Mouse (Mus musculus) neural tube, embryonic 14.5 days (tissue): ENCODE measurements at regions not wholly inside any gene's neighbourhood (a gene's known extent, or its start where the extent isn't known, plus 50 kb on each side); places are given as distances from the start of the nearest gene placed in this dataset.

Experiments
- ATAC-seq: fragments of 200-750 bp; cut with Nextera tagmentation; 2 replicates; pipeline ENCODE4 v1.8.0; 2017; ENCODE audit warnings: low read depth, mild to moderate bottlenecking, moderate TSS enrichment, moderate library complexity
- H3K27ac ChIP-seq: fragments of 300-500 bp; sonication (generic); 2 replicates; pipeline ENCODE4 v1.5.1; 2014; ENCODE audit warnings: low read depth, mild to moderate bottlenecking, control low read depth, low read length, moderate library complexity, mixed read lengths
- H3K27me3 ChIP-seq: fragments of 300-500 bp; sonication (generic); 2 replicates; pipeline ENCODE4 v1.6.1; 2014; ENCODE audit warnings: low read length; ENCODE audit not compliant: control insufficient read depth, insufficient read depth
- H3K36me3 ChIP-seq: fragments of 300-500 bp; sonication (generic); 2 replicates; pipeline ENCODE4 v1.6.1; 2014; ENCODE audit warnings: low read length, mixed read lengths; ENCODE audit not compliant: control insufficient read depth, insufficient read depth
- H3K4me1 ChIP-seq: fragments of 300-500 bp; sonication (generic); 2 replicates; pipeline ENCODE4 v1.6.1; 2014; ENCODE audit warnings: low read length; ENCODE audit not compliant: control insufficient read depth, insufficient read depth
- H3K4me2 ChIP-seq: fragments of 300-500 bp; sonication (generic); 2 replicates; pipeline ENCODE4 v1.6.1; 2014; ENCODE audit warnings: mild to moderate bottlenecking, low read depth, low read length, control low read depth
- H3K4me3 ChIP-seq: fragments of 300-500 bp; sonication (generic); 2 replicates; pipeline ENCODE4 v1.5.1; 2014; ENCODE audit warnings: low read depth, low read length, control low read depth, mixed read lengths
- H3K9ac ChIP-seq: fragments of 300-500 bp; sonication (generic); replicated peaks from 2 replicates; pipeline ENCODE4 v1.6.1; 2014; ENCODE audit warnings: low read depth, mild to moderate bottlenecking, control low read depth, low read length, mixed read lengths
- H3K9me3 ChIP-seq: fragments of 300-500 bp; sonication (generic); 2 replicates; pipeline ENCODE4 v1.6.1; 2016; ENCODE audit warnings: low read length; ENCODE audit not compliant: control insufficient read depth
- WGBS: fragments of 180-500 bp; shearing (Covaris S2); extraction: QIAGEN DNeasy Blood & Tissue Kit; methylation state at CpG from one replicate; pipeline ENCODE4 v1.1.7; 2014; 5-methylcytosine and 5-hydroxymethylcytosine counted together

GRCm38 (mm10) chr8:91865361-91865760 lies 63.5 kb upstream of the Irx3 start:
- Histone ChIP-seq H3K4me2 (no peak overlapping the region), H3K9me3 (no peaks in the 10 kb centered on the region), H3K4me1 (peaks cover 3% of the 10 kb centered on the region; the same call in 1 of the 2 replicates), H3K27ac (no peak overlapping the region), H3K4me3 (no peak overlapping the region), H3K36me3 (no peaks in the 10 kb centered on the region), H3K9ac (no peak overlapping the region), H3K27me3 (peaks cover 3% of the 10 kb centered on the region; the same call in 1 of the 2 replicates)
- WGBS = 9% methylated on average over 10 of the region's 10 CpGs
- ATAC-seq = no peak

GRCm38 (mm10) chr8:91863505-91863904 lies 61.6 kb upstream of the Irx3 start:
- H3K36me3 ChIP-seq = no peaks in the 10 kb centered on the region
- no peaks in the 10 kb centered on the region for H3K9me3 ChIP-seq
- no peak overlapping the region for H3K9ac ChIP-seq
- ATAC-seq = no peak
- no peaks in the 10 kb centered on the region for H3K27me3 ChIP-seq
- 21% methylated on average over 4 of the region's 4 CpGs for WGBS
- no peak overlapping the region for H3K4me2 ChIP-seq
- peaks cover 3% of the 10 kb centered on the region; the same call in 1 of the 2 replicates for H3K4me1 ChIP-seq
- no peak overlapping the region for H3K4me3 ChIP-seq
- no peak overlapping the region for H3K27ac ChIP-seq

GRCm38 (mm10) chr8:91855881-91856280 lies 54.0 kb upstream of the Irx3 start:
- 39% methylated on average over 14 of the region's 14 CpGs for WGBS
- Histone ChIP-seq H3K36me3 (no peaks in the 10 kb centered on the region), H3K4me1 (no peaks in the 10 kb centered on the region), H3K4me3 (no peak overlapping the region), H3K27me3 (no peaks in the 10 kb centered on the region), H3K9ac (no peak overlapping the region), H3K27ac (no peak overlapping the region), H3K4me2 (no peak overlapping the region), H3K9me3 (no peaks in the 10 kb centered on the region)
- ATAC-seq = no peak

- Histone ChIP-seq H3K4me3 (no peak overlapping the region), H3K9me3 (no peaks in the 10 kb centered on the region), H3K4me2 (no peak overlapping the region), H3K27me3 (no peaks in the 10 kb centered on the region), H3K4me1 (no peaks in the 10 kb centered on the region), H3K36me3 (no peaks in the 10 kb centered on the region), H3K9ac (no peak overlapping the region), H3K27ac (no peak overlapping the region)
- WGBS = 72% methylated on average over 4 of the region's 4 CpGs
- no peak for ATAC-seq
These were observed 52.5 kb upstream of the Irx3 start for GRCm38 (mm10) chr8:91854369-91854768.

DNA sequence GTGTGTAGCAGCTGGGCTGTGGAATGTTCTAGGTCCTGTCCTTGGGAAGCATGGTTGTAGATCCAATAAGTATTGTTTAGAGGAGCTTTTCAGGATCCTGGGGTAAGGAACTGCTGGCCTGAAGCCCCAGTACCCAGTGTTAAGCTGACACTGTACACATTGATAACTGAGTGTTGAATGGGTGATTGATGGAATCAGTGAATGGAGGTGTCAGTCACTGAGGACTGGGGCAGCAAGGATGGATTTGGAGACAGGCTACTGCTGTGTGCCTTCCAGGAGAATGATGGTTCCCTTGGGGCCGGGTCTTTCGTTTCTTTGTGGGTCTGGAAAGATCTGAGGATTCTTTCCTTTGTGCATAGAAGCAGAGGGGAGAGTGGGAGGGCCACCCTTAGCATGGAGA lies 51.9 kb upstream of the Irx3 start:
- H3K4me3 ChIP-seq = no peak overlapping the region
- no peak for ATAC-seq
- 16% methylated on average over 2 of the region's 2 CpGs for WGBS

DNA sequence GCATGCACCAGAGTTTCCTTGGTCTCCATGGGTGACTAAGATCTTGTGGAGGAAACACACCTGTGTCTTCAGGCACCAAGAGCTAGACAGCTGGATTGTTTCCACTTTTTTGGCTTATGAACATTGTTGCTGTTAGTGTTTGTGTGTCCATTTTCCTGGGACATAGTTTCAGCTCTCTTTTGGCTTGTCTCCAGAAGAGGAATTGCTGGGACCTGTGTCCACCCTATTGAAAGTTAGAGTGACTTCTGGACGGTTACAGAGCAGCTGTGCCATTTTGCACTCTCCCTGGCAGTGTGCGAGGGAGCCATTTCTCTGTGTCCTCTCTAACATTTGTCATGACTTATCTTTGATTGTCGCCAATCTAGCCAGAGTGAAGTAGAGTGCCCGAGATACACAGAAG lies 51.5 kb upstream of the Irx3 start:
- Histone ChIP-seq H3K4me3 (no peak overlapping the region), H3K36me3 (no peaks in the 10 kb centered on the region), H3K4me1 (no peaks in the 10 kb centered on the region), H3K4me2 (no peak overlapping the region), H3K9me3 (no peaks in the 10 kb centered on the region), H3K27ac (no peak overlapping the region), H3K27me3 (no peaks in the 10 kb centered on the region), H3K9ac (no peak overlapping the region)
- ATAC-seq = no peak
- 60% methylated on average over 4 of the region's 4 CpGs for WGBS

More for the DNA sequence above, 51.9 kb upstream of the Irx3 start:
- no peaks in the 10 kb centered on the region for H3K36me3 ChIP-seq
- H3K4me1 ChIP-seq = no peaks in the 10 kb centered on the region
- H3K9me3 ChIP-seq = no peaks in the 10 kb centered on the region
- no peak overlapping the region for H3K27ac ChIP-seq
- H3K4me2 ChIP-seq = no peak overlapping the region
- no peaks in the 10 kb centered on the region for H3K27me3 ChIP-seq
- H3K9ac ChIP-seq = no peak overlapping the region
